In the genomic region with DNA sequence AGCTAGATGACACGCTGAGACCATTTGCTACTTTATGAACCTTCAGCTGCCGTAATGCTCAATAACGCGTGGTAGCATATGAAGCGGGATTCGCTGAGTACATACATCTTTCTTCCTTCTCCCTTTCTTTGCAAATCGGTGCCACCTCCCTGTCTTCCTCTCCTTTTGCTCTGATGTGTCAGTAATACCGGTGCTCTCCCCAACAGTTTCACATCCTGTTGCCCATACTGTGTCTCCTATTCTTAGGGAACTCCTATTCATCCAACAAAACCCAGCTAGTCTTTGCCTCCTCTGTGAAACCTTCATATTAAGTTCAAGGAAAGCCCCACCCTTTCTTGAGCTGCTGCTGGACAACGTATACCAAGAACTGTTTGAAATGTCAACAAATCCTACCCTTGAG, we compare ENCODE assay signal across 30 mouse cellular contexts.
"Had no signal": no experiment of that assay in that cellular context is flagged by ENCODE, and none has a peak within 500 bp of the region (broad histone marks: within the 10 kb centered on the region; RNA-seq: fewer than 3 reads in every experiment).

No protein-coding gene starts in this region.

- H3K4me2 ChIP-seq: limb, embryonic 12.5 days; limb, embryonic 13.5 days; limb, embryonic 15.5 days; liver, embryonic 11.5 days; liver, embryonic 12.5 days; liver, embryonic 13.5 days; liver, embryonic 15.5 days; lung, embryonic 14.5 days; lung, embryonic 15.5 days; midbrain, embryonic 11.5 days; midbrain, embryonic 12.5 days; midbrain, embryonic 13.5 days; midbrain, embryonic 15.5 days; neural tube, embryonic 12.5 days had no signal

- H3K9ac ChIP-seq: limb, embryonic 12.5 days; limb, embryonic 13.5 days; limb, embryonic 15.5 days; liver, embryonic 12.5 days; liver, embryonic 13.5 days; liver, embryonic 14.5 days; liver, embryonic 15.5 days; liver, postnatal 0 days; lung, embryonic 14.5 days; lung, embryonic 15.5 days; midbrain, embryonic 12.5 days; midbrain, embryonic 13.5 days; midbrain, embryonic 15.5 days; neural tube, embryonic 12.5 days had no signal

- H3K4me3 ChIP-seq: limb, embryonic 10.5 days; limb, embryonic 12.5 days; limb, embryonic 13.5 days; limb, embryonic 15.5 days; liver, embryonic 12.5 days; liver, embryonic 13.5 days; liver, embryonic 15.5 days; lung, embryonic 15.5 days; megakaryocyte, embryonic 14.5 days; midbrain, embryonic 10.5 days; midbrain, embryonic 12.5 days; midbrain, embryonic 13.5 days; midbrain, embryonic 15.5 days; myocyte; neural tube, embryonic 12.5 days had no signal

- H3K9me3 ChIP-seq: limb, embryonic 10.5 days; limb, embryonic 12.5 days; limb, embryonic 13.5 days; limb, embryonic 15.5 days; liver, embryonic 12.5 days; liver, embryonic 13.5 days; liver, embryonic 15.5 days; lung, embryonic 15.5 days; megakaryocyte, embryonic 14.5 days; midbrain, embryonic 10.5 days; midbrain, embryonic 12.5 days; midbrain, embryonic 13.5 days; midbrain, embryonic 15.5 days; neural tube, embryonic 12.5 days had no signal

- H3K27me3 ChIP-seq: liver, embryonic 12.5 days; liver, embryonic 13.5 days; liver, embryonic 15.5 days; lung, embryonic 15.5 days; midbrain, embryonic 12.5 days; midbrain, embryonic 13.5 days; midbrain, embryonic 15.5 days; neural tube, embryonic 12.5 days had no signal

- DNase-seq: left cerebral cortex, postnatal 4 days; liver; liver, embryonic 13.5 days; liver, postnatal 0 days; lung, adult 18-20 months; lung, adult 2 months; lung, embryonic 14.5 days; lung, postnatal 10 days; lung, postnatal 14 days; lung, postnatal 36 days; lung, postnatal 4 days; midbrain, embryonic 14.5 days had no signal

- H3K36me3 ChIP-seq: limb, embryonic 10.5 days; limb, embryonic 12.5 days; limb, embryonic 13.5 days; limb, embryonic 15.5 days; liver, embryonic 12.5 days; liver, embryonic 13.5 days; liver, embryonic 15.5 days; lung, embryonic 15.5 days; midbrain, embryonic 10.5 days; midbrain, embryonic 12.5 days; midbrain, embryonic 13.5 days; midbrain, embryonic 15.5 days; neural tube, embryonic 12.5 days had no signal

- H3K4me1 ChIP-seq: limb, embryonic 12.5 days; limb, embryonic 13.5 days; limb, embryonic 15.5 days; liver, embryonic 12.5 days; liver, embryonic 13.5 days; liver, embryonic 15.5 days had no signal

- H3K27ac ChIP-seq: limb, embryonic 10.5 days; limb, embryonic 12.5 days; limb, embryonic 13.5 days; limb, embryonic 15.5 days; liver, embryonic 12.5 days; liver, embryonic 13.5 days; liver, embryonic 14.5 days; liver, embryonic 15.5 days; lung, embryonic 15.5 days; macrophage; midbrain, embryonic 10.5 days; midbrain, embryonic 12.5 days; midbrain, embryonic 13.5 days; midbrain, embryonic 15.5 days; neural tube, embryonic 12.5 days had no signal
